Mouse (Mus musculus): ENCODE measurements around the gene Gm17660. TPM values are rescaled to one million over a fixed set of nuclear protein-coding genes. Genes with fewer than 3 reads are reported as not detected.
"Not testable (repeated sequence)": the region's sequence is repeated elsewhere in the genome, so short reads cannot be mapped to it uniquely, and the experiment has no call there.

Gene Gm17660
- polyA plus RNA-seq, 1 experiment from 2014 or later = 0.35 TPM

DNA sequence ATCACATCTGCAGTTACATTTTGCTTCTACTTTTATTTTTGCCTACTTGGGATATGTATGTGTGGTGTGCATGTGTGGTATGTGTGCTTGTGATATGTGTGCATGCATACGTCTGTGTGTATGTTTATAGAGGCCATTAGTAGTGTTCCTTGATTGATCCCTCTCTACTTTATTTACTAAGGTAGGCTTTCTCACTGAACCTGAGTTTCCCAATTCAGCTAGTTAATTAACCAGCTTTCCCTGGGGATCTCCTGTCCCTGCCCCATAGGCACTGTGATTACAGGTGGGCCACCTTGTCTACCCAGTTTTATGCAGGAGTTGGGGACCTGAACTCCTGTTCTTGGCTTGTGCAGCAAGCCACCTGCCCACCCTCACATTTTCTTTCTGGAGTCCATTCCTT, 40.7 kb downstream of the Gm17660 start:
- no peaks in the 10 kb centered on the region for H3K9me3 ChIP-seq (replicated peaks)
- H3K27me3 ChIP-seq = no peaks in the 10 kb centered on the region
- WGBS = 81% methylated on average over 1 of the region's 1 CpGs
- no peak overlapping the region for H3K27ac ChIP-seq
- no peaks in the 10 kb centered on the region for H3K36me3 ChIP-seq
- H3K4me1 ChIP-seq (replicated peaks) = no peaks in the 10 kb centered on the region
- no peak overlapping the region for H3K4me3 ChIP-seq
- no peak overlapping the region for H3K9ac ChIP-seq
- no peak for ATAC-seq (replicated peaks; ENCODE audit: insufficient number of reproducible peaks, insufficient read depth, low FRiP score, low read depth)
- H3K4me2 ChIP-seq = no peak overlapping the region

DNA sequence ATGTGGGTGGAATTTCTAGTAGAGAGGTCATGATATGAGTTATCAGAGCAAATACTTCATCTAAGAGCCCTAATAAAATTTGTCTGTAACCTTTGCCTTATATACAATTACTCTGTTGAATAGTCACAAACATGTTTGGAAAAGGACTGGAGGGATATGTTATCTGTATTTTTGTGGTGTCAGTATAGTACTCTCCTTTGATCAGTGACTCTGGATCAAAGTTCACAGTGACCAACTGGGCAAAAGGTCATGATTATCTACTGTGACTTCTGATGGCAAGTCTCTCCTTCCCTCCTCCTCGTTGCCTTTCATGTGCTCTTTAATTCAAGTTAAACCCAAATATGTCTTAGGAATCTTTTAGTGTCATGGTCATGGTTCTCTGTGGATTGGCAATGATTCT, 41.6 kb downstream of the Gm17660 start:
- Histone ChIP-seq H3K9me3 (replicated peaks) (no peaks in the 10 kb centered on the region), H3K27me3 (no peaks in the 10 kb centered on the region), H3K27ac (no peak overlapping the region), H3K9ac (no peak overlapping the region), H3K4me3 (no peak overlapping the region), H3K4me1 (replicated peaks) (no peaks in the 10 kb centered on the region), H3K4me2 (no peak overlapping the region), H3K36me3 (no peaks in the 10 kb centered on the region)
- WGBS = 24% methylated on average over 1 of the region's 1 CpGs
- ATAC-seq (replicated peaks; ENCODE audit: insufficient number of reproducible peaks, insufficient read depth, low FRiP score, low read depth) = no peak

GRCm38 (mm10) chr5:104035066-104035465, 42.3 kb downstream of the Gm17660 start:
- H3K27ac ChIP-seq = no peak overlapping the region
- H3K27me3 ChIP-seq = no peaks in the 10 kb centered on the region
- H3K4me1 ChIP-seq (replicated peaks) = no peaks in the 10 kb centered on the region
- no peak for ATAC-seq (replicated peaks; ENCODE audit: insufficient number of reproducible peaks, insufficient read depth, low FRiP score, low read depth)
- H3K36me3 ChIP-seq = no peaks in the 10 kb centered on the region
- no peak overlapping the region for H3K9ac ChIP-seq
- H3K9me3 ChIP-seq (replicated peaks) = no peaks in the 10 kb centered on the region
- no peak overlapping the region for H3K4me3 ChIP-seq
- H3K4me2 ChIP-seq = no peak overlapping the region

GRCm38 (mm10) chr5:104032434-104033097, 44.8 kb downstream of the Gm17660 start:
- no peak overlapping the region for H3K4me3 ChIP-seq
- no peaks in the 10 kb centered on the region for H3K36me3 ChIP-seq
- no peak overlapping the region for H3K9ac ChIP-seq
- H3K4me2 ChIP-seq = no peak overlapping the region
- H3K9me3 ChIP-seq (replicated peaks) = no peaks in the 10 kb centered on the region
- no peak overlapping the region for H3K27ac ChIP-seq
- no peaks in the 10 kb centered on the region for H3K27me3 ChIP-seq
- no peaks in the 10 kb centered on the region for H3K4me1 ChIP-seq (replicated peaks)
- ATAC-seq (replicated peaks; ENCODE audit: insufficient number of reproducible peaks, insufficient read depth, low FRiP score, low read depth) = no peak
- WGBS = 52% methylated on average over 2 of the region's 2 CpGs

- H3K9ac ChIP-seq = no peak overlapping the region
- no peak for ATAC-seq (replicated peaks; ENCODE audit: insufficient number of reproducible peaks, insufficient read depth, low FRiP score, low read depth)
- peak overlapping the region; percentile 31 for H3K4me2 ChIP-seq
- no peak overlapping the region for H3K27ac ChIP-seq
- H3K27me3 ChIP-seq = no peaks in the 10 kb centered on the region
- no peak overlapping the region for H3K4me3 ChIP-seq
- H3K4me1 ChIP-seq (replicated peaks) = peaks cover 23% of the 10 kb centered on the region
- H3K9me3 ChIP-seq (replicated peaks) = no peaks in the 10 kb centered on the region
- WGBS = 36% methylated on average over 17 of the region's 17 CpGs
- H3K36me3 ChIP-seq = no peaks in the 10 kb centered on the region
Observed at GRCm38 (mm10) chr5:104025245-104025854, 52.1 kb downstream of the Gm17660 start.

DNA sequence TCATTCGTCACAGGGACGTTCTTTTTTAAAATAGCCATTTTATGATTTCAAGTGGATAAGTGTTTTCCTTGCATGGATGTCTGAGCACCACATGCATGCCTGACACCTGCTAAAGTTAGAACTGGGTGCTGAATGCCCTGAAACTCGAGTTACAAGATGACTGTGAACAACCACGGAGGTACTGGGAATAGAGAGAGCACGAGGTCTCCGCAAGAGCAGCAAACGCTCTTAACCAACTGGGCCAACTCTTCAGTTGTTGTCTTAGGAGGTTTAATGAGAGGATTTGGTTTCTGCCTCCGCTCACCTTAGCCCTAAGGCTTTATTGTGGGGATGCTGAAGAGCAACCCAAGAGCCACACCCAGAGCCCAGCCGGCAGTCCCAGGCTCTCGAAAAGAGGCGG, 52.6 kb downstream of the Gm17660 start:
- Histone ChIP-seq H3K9me3 (replicated peaks) (no peaks in the 10 kb centered on the region), H3K27me3 (no peaks in the 10 kb centered on the region), H3K4me2 (peak overlapping the region; percentile 31), H3K27ac (no peak overlapping the region), H3K36me3 (no peaks in the 10 kb centered on the region), H3K4me3 (no peak overlapping the region), H3K4me1 (replicated peaks) (peaks cover 27% of the 10 kb centered on the region), H3K9ac (no peak overlapping the region)
- WGBS = 57% methylated on average over 11 of the region's 11 CpGs
- no peak for ATAC-seq (replicated peaks; ENCODE audit: insufficient number of reproducible peaks, insufficient read depth, low FRiP score, low read depth)

DNA sequence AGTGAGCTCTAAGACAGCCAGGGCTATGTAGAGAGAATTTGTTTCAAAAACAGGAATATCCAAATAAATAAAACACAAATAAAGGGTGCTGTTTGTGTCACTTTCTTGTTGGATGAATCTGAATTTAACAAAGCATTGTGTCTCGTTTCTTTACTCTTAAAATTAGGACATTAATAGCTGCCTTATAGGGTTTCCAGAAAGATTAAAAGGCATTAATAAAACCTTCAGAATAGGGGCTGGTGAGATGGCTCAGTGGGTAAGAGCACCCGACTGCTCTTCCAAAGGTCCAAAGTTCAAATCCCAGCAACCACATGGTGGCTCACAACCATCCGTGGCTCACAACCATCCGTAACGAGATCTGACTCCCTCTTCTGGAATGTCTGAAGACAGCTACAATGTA, 53.2 kb downstream of the Gm17660 start:
- H3K9me3 ChIP-seq (replicated peaks); H3K27ac ChIP-seq; H3K27me3 ChIP-seq; H3K36me3 ChIP-seq; H3K9ac ChIP-seq; H3K4me3 ChIP-seq; H3K4me2 ChIP-seq; ATAC-seq (replicated peaks; ENCODE audit: insufficient number of reproducible peaks, insufficient read depth, low FRiP score, low read depth): not testable (repeated sequence)
- 79% methylated on average over 5 of the region's 5 CpGs for WGBS
- peaks cover 33% of the 10 kb centered on the region for H3K4me1 ChIP-seq (replicated peaks)

DNA sequence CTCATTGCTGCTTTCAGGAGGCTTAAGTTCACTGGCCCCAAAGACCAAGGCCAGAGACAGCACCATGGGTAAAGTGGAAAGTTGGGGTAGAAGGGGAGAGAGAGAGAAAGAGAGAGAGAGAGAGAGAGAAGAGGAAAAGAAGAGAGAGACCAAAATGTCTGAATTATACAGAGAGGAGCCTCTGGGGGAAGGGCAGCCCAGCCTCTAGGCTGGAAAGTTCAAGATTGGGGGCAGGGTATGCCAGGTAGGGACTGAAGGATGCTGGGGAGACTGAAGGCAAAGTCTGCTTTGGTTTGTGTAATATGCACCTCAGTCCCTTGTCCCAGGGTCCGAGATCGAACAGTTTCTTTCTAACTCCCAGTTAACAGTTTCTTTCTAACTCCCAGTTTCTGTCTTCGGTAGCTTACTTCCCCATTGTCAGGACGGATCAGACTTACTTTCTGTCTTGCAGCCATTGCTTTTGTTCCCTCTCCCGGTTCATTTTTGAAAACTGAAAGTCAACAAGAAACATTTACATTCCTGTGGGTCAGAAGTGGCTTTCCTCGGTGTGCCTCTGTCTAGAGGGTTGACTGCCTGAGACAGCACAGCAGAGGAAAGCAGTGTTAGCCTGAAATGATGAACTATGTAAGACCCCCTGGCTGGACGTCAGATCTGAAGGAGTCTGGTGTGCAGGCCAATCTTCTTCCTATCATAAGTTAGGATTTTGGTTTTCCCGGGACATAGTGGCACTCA, 54.0 kb downstream of the Gm17660 start:
- no peak overlapping the region for H3K4me2 ChIP-seq
- no peak overlapping the region for H3K27ac ChIP-seq
- peaks cover 36% of the 10 kb centered on the region for H3K4me1 ChIP-seq (replicated peaks)
- ATAC-seq (replicated peaks; ENCODE audit: insufficient number of reproducible peaks, insufficient read depth, low FRiP score, low read depth) = no peak
- H3K36me3 ChIP-seq = no peaks in the 10 kb centered on the region
- H3K9ac ChIP-seq = no peak overlapping the region
- no peaks in the 10 kb centered on the region for H3K27me3 ChIP-seq
- 75% methylated on average over 8 of the region's 8 CpGs for WGBS
- H3K9me3 ChIP-seq (replicated peaks) = no peaks in the 10 kb centered on the region
- no peak overlapping the region for H3K4me3 ChIP-seq

GRCm38 (mm10) chr5:104022558-104022957, 54.9 kb downstream of the Gm17660 start:
- no peaks in the 10 kb centered on the region for H3K9me3 ChIP-seq (replicated peaks)
- peaks cover 36% of the 10 kb centered on the region for H3K4me1 ChIP-seq (replicated peaks)
- peak overlapping the region; percentile 81 for H3K4me2 ChIP-seq
- peak overlapping the region; percentile 89 for H3K27ac ChIP-seq
- H3K27me3 ChIP-seq = no peaks in the 10 kb centered on the region
- peak overlapping the region; percentile 75 for H3K4me3 ChIP-seq
- 44% methylated on average over 5 of the region's 5 CpGs for WGBS
- no peak for ATAC-seq (replicated peaks; ENCODE audit: insufficient number of reproducible peaks, insufficient read depth, low FRiP score, low read depth)
- no peak overlapping the region for H3K9ac ChIP-seq
- H3K36me3 ChIP-seq = peaks cover 5% of the 10 kb centered on the region; the same call in 1 of the 2 replicates

DNA sequence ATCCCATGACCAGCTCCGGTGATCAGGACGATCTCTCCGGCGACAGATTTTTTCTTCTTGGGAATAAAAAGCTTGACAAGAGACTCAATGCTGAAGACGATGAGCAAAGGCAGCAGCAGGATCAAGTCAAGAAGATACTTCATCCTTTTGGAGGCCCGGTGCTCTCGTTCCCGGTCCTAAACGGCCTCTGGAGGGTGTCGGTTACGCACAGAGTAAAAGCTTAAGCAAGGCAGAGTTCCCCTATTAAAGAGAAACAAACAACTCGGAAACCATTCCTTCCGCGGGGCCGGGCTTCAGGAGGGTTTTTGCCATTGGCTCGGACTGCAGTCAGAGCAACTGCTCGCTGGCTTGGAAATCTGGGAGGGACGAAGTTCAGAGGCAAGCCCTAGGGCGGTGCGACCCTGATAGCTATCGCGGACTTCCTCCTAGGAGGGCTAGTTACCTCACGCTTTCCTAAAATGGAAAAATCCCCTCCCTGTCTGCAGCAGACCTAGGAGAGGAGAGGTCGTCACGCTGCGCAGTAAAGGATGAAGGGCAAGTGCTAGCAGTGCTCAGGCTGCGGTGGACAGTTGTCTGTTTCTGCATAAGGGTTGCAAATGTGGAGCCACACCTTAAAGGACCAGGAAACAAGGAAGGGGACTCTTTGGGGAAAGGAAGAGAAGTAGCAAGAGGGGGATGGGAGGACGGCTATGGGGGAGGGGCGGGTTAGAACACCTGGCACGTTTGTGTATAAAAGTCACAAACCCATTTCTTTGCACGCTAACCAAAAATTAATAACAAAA, 55.6 kb downstream of the Gm17660 start, which contains the start of gene Hsd17b11:
Gene Hsd17b11, minus strand, starts transcription at position 323 of the 782 bp plus-strand sequence.
- Histone ChIP-seq H3K4me1 (replicated peaks) (peaks cover 36% of the 10 kb centered on the region), H3K36me3 (peaks cover 7% of the 10 kb centered on the region; the same call in 1 of the 2 replicates), H3K9me3 (replicated peaks) (no peaks in the 10 kb centered on the region), H3K4me2 (peak within 1 kb of the TSS; percentile 81), H3K27ac (peak within 1 kb of the TSS; percentile 89), H3K27me3 (no peaks in the 10 kb centered on the region), H3K4me3 (peak within 1 kb of the TSS; percentile 75), H3K9ac (peak within 1 kb of the TSS; percentile 74)
- ATAC-seq (replicated peaks; ENCODE audit: insufficient number of reproducible peaks, insufficient read depth, low FRiP score, low read depth) = peak; percentile 94
- 2% methylated on average over 31 of the region's 31 CpGs for WGBS
